Mouse (Mus musculus) urinary bladder, postnatal 4 days (tissue): Measurements from ENCODE around the gene Ssbp4.

Source experiments
- DNase-seq, 2 experiments: peaks; one replicate each; pipeline ENCODE4 v3.0.0; 2021 to 2022; ENCODE audit warnings: low spot score in 2 of 2

The Ssbp4 gene

GRCm38 (mm10) chr8:70555079-70555747, 53.5 kb downstream of the Ssbp4 start:
- no peak for DNase-seq

- no peak for DNase-seq
These were observed 54.9 kb downstream of the Ssbp4 start for GRCm38 (mm10) chr8:70553740-70554139.

GRCm38 (mm10) chr8:70552836-70553235, 55.8 kb downstream of the Ssbp4 start:
- DNase-seq: no peak

GRCm38 (mm10) chr8:70551558-70552161, 57.0 kb downstream of the Ssbp4 start:
- DNase-seq: no peak

GRCm38 (mm10) chr8:70549412-70550184, 59.1 kb downstream of the Ssbp4 start:
- no peak for DNase-seq

GRCm38 (mm10) chr8:70547762-70548161, 60.9 kb downstream of the Ssbp4 start:
- no peak for DNase-seq
